Mouse (Mus musculus) spleen, postnatal 36 days (tissue): ENCODE measurements around the gene Loxl3.

ENCODE experiments used
- DNase-seq, 2 experiments: peaks; one replicate each; pipeline ENCODE4 v3.0.0; 2022; ENCODE audit warnings: low spot score in 2 of 2, mixed read lengths in 1 of 2

Gene Loxl3

DNA sequence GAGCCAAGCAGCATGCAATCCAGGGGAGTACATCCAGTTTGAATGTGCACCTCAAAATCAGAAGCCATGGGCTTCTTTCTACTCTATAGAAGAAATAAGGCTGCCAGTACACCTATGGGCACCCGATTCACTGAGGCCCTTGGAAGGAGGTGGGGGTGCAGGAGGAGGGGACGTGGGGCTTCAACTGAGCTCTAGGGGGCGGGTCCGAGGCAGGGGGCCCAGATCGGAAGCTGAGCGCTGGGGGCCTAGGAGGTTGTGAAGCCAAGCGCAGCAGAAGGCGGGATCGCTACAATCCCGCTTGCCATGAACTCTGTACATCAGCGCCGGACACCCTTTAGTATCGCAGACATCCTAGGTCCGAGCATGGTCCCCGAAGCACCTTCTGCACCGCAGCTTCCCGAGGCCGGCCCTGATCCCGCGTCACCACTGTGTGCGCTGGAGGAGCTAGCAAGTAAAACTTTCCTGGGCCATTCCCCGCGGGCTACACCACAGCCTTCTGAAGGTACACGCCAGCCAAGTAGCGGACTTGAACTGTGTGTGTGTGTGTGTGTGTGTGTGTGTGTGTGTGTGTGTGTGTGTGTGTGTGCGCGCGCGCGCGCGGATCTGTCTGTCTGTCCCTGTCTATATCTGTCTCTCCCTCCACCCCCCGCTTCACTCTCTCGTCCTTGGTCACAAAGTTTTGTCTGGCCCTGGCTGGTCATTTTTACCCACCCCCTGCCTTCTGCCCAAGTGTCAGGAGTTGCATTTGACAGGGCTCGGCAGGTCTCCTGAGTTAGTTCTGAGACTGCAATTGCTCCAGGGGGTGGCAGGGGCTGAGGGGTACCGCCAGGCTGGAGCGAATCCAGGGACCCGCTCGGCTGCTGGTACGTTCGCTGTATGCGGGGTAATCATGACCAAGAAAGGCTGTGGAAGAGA lies 52.4 kb downstream of the Loxl3 start, which contains the start of gene Lbx2:
TSS of gene Lbx2 (plus strand) at position 247 of the 915 bp plus-strand sequence.
- DNase-seq = no peak

DNA sequence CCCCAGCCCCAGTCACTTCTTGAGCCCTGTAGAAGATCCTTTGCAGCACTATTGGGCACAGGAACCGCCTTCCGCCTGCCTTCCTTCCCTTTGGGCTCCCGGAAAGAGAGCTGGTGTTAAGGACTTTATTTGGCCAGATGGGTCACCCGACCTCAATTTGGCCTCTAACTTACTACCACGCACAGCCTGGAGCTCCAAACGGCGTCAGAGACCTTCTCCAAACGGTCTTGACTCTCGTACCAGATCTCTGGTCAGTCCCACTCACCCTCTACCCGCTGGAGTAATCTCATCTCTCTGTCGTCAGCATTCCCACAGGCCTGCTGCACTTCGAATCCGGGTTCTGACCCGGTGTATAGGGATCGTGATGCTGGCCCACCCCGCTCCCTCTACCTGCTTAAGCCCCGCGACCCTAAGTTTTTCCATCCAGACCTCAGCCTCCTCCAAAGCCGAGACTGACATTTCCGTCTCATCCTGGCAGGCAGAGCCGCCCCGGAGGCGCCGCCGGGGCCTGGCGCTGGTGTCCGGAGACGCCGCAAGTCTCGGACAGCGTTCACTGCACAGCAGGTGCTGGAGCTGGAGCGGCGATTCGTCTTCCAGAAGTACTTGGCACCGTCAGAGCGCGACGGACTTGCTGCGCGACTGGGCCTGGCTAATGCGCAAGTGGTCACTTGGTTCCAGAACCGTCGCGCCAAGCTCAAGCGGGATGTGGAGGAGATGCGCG lies 53.4 kb downstream of the Loxl3 start:
- no peak for DNase-seq

DNA sequence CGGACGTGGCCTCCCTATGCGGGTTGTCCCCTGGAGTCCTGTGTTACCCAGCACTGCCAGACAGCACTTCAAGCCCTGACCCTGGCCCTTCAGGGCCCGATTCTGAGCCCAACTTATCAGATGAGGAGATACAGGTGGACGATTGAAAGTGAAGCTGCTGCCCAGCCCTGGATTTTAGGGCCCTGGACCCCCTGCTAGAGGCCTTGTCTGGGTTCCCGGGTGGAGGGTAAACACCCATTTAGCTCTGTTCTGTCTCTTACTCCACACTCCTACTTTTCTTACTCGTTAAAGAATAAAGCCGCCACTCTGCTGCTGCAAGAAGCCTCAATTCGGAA lies 53.9 kb downstream of the Loxl3 start:
- DNase-seq = no peak

DNA sequence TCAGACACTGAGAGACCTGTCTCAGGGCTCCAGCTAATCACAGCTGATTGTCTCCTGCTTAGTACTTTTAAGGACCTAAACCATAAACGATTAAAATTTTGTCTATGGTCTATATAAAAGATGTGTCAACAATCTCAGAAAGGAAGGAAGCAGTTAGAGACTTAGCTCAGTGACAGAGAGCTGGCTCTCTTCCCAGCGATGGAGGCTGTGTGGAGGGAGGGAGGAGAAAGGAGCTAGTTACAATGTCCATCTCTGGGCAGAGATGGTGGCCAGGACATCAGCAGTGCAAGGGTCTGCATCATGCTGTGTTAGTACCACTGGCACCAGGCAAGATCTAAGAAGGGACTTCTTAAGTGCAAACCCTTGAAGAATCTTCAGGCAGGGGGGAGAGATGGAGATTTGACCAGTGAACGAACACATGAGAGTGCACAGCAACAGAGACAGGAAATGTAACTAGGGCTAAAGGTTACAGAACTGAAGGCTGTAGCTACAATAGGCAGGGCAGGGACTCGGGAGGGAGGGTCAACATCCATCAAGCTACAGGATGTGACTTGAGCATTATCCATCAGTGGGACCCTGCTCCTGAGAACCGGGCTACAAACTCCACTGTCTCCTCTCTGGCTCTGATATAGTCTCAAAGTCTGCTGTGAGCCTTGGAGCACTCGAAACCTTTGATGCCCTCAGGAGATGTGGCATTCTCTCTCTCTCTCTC lies 58.6 kb downstream of the Loxl3 start:
- no peak for DNase-seq

DNA sequence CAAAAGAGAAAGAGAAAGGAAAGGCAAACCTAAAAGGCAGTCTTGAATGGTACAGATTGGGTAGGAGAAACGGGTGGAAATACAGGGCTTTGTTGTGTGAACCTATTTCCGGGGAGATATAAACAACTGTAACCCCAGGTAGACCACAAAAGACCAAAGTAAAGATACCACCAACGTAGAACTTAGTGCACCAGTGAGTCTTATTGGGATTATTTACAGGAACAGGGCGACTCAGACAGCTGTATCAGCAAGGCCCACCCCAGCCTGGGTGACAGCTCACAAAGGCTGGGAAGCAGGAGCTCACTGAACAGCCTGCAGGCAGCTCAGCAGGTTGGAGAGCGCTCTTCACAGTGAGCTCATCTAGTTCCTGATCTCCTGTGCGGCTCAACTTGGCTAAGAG lies 62.0 kb downstream of the Loxl3 start:
- no peak for DNase-seq

DNA sequence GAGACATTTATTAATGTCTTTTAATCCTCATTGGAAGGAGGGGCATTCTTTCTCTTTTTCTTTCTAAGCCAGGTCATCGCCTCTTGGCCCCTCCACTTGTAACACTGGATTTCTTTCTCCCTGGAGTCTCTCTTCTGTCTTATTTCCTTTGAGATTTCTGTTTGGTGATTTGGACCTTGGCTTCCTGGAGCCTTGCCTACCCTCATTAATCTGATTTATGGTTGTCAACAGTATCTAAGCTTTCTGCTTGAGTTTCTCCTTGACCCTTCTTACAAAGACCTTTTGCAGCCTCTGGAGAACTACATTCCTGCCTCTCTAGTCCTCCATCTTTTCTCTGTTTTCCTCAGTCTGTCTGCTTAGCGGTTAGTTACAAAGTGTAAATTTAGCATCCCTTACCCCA lies 64.4 kb downstream of the Loxl3 start:
- no peak for DNase-seq

DNA sequence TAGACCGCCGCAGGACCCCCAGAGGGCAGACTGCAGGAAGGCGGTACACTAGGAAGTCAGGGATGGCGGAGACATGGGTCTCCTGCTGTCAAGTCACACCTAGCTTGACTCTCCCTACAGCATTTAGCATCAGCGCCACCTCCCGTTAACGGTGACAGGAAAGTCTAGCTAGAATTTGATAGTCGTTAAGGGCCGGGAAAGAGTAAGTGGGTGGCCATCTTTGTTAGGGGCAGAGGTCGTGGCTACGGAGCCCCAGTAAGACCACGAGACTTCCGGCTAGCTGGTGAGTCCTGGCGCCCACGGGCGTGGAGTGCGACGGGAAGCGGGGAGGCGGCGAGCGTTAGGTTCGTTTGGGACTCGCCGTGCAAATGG lies 67.3 kb downstream of the Loxl3 start, which contains the start of the genes Ccdc142 and Gm42688:
TSS of gene Ccdc142 (plus strand) at position 286 of the 372 bp plus-strand sequence.
TSS of gene Gm42688 (plus strand) at position 302 of the 372 bp plus-strand sequence.
- DNase-seq = peak; percentile 92 to 95

DNA sequence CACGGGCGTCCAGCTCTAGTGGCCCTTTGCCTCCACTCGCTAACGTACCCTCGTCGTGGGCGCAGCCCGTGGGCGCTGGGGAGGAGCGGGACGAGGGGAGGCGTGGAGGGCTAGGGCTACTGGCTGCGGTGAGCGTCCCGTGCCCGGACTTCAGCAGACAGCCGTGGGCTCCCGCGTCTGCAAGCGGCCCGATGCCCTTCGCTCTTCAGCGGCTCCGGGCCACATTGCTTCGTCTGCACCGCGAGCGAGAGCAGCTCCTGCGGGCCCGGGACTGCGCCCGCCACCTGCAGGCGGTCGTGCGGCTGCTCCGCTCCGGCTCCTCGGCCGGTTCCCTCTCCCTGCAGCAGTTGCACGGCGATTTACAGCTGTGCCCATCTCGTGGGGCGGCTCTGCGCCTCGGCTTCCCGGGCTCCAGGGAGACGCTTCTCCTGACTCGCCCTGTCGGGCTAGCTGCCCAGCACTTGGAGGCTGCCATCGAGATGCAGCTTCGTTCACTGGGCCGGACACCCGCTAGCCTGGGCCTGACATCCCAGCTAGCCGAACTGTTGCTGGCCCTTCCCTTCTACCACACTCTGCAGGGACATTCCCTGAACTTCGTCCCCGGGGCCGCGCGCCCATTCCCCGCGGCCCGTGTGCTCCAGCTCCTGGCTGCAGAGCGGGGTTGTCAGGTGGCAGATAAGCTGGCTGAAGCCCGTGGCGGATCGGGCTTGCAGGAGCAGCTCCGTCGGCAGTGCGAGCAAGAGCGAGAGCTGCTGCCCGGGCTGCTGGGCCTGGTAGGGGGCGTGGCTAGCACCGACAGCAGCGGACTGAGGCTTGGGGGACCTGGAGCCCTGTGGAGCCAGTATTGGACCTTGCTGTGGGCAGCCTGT lies 67.9 kb downstream of the Loxl3 start:
- DNase-seq = peak; percentile 63 to 68
